Mouse (Mus musculus) kidney, postnatal 25 days (tissue): ENCODE results near the gene Pi4kb.

Experiments
- DNase-seq, 2 experiments: peaks; one replicate each; pipeline ENCODE4 v3.0.0; 2021; ENCODE audit warnings: mixed read lengths in 2 of 2

The Pi4kb gene

DNA sequence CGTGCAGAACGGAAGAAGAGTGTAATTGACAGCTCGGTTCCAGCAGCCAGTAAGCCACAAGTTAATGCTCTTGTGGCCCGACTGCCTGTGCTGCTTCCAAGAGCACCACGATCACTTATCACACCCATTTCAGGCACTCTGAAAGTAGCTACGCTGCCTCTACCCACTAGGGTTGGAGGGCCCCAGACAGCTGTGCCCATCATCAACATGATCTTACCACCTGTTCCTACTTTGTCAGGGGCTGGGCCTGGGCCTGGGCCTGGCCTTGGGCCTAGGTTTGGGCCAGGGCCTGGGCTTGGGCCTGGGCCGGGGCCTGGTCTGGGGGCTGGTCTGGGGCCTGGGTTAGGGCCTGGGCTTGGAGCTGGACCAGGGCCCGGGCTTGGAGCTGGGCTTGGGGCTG lies 16.2 kb upstream of the Pi4kb start:
- no peak for DNase-seq

- DNase-seq: no peak
Observed at GRCm38 (mm10) chr3:94959871-94960270, 14.7 kb upstream of the Pi4kb start.

DNA sequence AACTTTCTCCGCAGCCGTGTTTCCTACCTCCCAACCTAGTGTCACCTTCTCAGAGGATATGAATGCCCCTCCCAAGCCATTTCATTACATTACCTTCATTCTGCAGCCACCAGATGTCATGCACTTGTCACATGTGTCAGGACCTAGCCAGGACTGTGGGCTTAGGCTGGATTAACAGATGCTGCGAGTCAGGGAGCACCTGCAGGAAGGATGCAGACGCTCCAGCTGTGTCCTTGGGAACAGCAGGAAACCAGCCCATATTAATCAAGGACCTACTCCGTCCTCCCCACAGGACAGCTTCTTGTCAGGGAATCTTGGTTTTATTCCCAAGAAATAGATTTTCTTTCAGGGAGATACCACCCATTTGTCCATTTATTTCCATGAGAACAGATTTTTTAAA lies 14.2 kb upstream of the Pi4kb start:
- DNase-seq: no peak

GRCm38 (mm10) chr3:94964989-94965388 lies 9.5 kb upstream of the Pi4kb start:
- no peak for DNase-seq

GRCm38 (mm10) chr3:94965878-94966277 lies 8.7 kb upstream of the Pi4kb start:
- no peak for DNase-seq

DNA sequence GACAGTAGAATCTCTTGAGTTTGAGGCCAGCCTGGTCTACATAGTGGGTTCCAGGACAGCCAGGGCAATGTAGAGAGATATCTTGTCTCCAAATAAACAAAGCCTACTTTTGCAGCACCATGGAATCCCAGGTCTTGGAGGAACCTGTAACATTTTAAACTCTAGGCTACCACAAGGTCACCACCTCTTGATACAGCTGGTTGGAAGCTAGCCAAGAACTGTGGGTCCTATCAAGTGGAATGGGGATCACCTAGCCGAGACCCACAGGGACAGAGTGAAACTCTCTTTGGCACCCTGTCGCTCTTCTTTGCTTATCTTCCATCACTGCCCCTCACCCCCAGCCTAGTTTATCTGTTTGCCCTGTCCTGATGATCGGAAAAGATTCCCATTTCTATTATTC lies 2.0 kb upstream of the Pi4kb start:
- DNase-seq: no peak

- DNase-seq: no peak
Observed at GRCm38 (mm10) chr3:94973620-94974019, 911 bp upstream of the Pi4kb start.

DNA sequence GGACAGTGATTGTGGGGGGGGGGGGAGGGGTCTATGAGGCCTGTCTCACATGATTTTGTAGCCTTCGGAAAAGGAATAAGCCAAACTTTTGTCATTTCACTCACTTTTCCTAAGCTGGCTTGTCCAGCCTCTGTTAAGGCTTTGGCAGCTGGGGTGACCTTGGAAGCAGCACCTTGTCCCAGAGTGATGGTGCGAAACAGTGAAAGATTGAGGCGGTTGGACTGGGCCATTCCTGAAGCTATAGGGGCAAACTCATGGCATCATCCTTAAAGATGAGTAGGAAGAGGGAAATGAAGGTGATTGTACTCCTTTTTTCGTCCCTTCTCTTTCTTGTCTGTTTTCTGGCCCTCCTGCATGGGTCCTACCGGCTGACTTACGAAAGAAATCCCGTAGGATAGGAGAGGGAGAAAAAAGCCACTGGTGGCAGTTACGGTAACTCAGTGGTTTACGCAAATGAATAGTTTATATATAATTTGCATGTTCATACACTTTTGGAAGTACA lies 454 bp upstream of the Pi4kb start:
- DNase-seq: no peak

- no peak for DNase-seq
Observed at GRCm38 (mm10) chr3:94984312-94984711, 9.8 kb downstream of the Pi4kb start.

- peak in 1 of 2 experiments; percentile 29 for DNase-seq
Observed at GRCm38 (mm10) chr3:94985513-94985912, 11.0 kb downstream of the Pi4kb start.

GRCm38 (mm10) chr3:94987578-94987977 lies 13.0 kb downstream of the Pi4kb start:
- peak; percentile 39 to 66 for DNase-seq

DNA sequence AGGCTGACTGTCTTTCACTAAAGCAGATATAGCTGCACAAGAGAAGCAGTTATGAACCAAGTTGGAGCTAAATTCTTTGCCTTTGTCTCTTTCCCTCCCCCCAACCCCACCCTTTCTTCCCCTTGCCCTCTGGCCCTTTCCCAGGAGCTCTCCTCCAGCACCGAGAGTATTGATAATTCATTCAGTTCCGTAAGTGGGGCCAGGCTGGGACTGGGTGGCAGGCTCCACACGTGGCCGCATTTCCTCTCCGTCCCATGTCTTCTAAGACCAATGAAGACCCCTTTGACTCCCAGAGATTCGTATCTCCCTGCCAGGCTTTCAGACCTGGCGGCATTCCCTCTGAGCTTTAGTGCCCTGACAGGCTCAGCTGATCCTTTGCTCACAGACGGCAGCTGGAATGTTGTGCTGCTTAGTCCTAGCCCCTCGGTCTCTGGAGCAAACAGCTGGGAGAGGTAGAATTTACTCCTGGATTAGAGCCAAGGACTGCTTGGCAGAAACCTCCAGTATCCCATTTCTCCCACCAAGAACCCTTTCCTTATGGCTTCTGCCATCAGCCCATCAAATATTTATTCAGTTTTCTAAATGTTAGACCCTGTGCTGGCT lies 14.7 kb downstream of the Pi4kb start:
- DNase-seq: peak in 1 of 2 experiments; percentile 35

- peak; percentile 70 to 92 for DNase-seq
Observed at GRCm38 (mm10) chr3:94996946-94997345, 22.4 kb downstream of the Pi4kb start.

DNA sequence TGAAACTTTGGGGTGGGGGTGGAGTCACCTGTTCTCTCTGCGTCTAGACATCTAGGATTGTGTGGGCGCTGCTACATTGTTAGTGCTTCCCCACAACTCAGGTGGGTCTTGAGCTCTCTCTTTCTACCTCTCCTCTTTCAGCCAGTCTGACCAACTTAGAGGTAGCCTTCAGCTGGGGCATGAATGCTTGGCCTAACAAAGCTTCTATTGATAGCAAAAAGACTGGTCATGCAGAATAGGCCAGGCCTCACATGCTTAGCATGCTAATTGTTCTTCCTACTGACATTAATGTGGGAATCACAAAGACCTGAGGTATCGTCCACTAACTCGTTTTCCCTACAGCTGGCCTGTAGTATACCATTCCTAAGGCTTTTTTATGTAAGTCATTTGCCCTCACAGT lies 28.0 kb downstream of the Pi4kb start:
- DNase-seq: peak in 1 of 2 experiments; percentile 15

- DNase-seq: no peak
Observed at GRCm38 (mm10) chr3:95003273-95003672, 28.7 kb downstream of the Pi4kb start.

DNA sequence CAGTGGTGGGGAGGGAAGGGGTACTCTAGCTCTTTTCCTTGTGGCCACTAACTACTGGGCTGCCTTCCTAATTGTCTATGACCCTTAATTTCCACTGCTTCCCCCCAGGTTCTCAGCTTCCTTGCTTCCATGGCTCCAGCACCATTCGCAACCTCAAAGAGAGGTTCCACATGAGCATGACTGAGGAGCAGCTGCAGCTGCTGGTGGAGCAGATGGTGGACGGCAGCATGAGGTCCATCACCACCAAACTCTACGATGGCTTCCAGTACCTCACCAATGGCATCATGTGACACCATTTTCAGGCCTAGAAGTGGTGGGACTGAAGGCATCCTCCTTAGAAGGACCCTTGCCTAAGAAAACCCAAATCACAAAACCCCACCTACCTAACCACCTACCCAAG lies 31.1 kb downstream of the Pi4kb start:
- DNase-seq: peak in 1 of 2 experiments; percentile 16

DNA sequence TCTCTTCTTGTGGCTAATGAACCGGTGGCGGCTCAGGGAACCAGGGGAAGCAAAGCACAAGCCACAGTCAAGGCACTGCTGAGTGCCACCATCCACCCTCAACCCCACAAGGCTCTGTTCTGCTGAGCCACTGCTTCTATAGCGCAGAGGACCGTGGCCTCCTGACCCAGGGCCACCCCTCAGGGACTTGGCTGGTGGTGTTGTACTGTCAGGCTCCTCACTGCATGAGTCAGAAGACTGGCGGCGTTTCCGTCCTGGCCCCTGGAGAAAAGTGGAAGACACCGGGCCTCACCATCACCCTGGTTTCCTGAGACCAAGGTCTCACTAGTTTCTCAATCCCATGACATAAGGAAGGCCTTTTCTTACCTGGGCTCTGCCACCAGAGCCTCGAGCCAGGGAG lies 33.2 kb downstream of the Pi4kb start:
- DNase-seq: peak in 1 of 2 experiments; percentile 35

- DNase-seq: peak in 1 of 2 experiments; percentile 35
Observed at GRCm38 (mm10) chr3:95010396-95010795, 35.9 kb downstream of the Pi4kb start.

DNA sequence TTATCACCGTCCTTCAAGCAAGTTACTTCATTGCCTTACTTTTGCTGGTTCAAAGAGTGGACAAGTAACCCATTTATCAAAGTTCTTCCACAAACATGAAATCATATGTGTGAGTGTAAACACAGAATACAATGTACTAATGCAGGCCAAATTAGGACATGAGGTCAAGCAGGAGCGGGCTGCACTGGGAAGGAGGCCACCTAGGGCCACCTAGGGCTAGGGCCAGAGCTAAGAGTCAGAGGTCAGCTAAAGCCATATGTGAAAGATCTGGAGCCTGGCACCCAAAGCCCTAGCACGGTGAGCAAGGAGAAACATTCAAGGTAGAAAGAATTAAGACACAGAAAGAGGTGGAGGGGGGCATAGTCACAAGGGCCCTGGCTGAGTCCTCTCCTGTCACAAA lies 38.5 kb downstream of the Pi4kb start:
- no peak for DNase-seq

- DNase-seq: peak in 1 of 2 experiments; percentile 49
Observed at GRCm38 (mm10) chr3:95013699-95014427, 39.3 kb downstream of the Pi4kb start.

GRCm38 (mm10) chr3:95014428-95015151 lies 40.1 kb downstream of the Pi4kb start:
- peak; percentile 51 to 78 for DNase-seq

DNA sequence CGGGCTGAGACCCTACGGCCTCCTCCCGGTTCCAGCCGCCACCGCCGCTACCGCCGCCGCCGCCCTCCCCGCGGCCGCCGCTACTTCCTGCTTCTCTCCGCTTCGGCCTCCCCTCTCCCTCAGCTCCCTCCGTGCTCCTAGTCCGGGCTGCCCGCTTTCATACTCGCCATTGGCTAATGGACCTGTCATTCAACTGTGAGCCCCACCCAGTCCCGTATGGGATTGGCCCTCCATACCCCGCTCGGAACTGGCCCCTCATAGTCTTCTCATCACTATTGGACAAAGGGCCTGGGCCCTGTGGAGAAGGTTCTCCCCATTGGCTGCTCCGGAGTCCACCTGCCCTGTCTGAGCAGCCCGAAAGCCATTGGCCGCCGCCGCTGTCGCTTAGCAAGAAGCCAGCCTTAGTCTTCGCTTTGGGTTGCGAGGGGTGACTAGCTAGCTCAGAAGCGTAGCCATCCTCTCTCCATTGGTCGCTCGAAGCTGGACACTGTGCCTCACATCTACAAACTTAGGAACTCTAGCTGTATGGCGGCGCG lies 40.9 kb downstream of the Pi4kb start, which contains the start of gene Zfp687:
TSS of gene Zfp687 (minus strand) at position 112 of the 536 bp plus-strand sequence.
- DNase-seq: peak; percentile 99 to 100

GRCm38 (mm10) chr3:95015891-95016531 lies 41.5 kb downstream of the Pi4kb start:
- DNase-seq: peak; percentile 96 to 98
